Mouse (Mus musculus): ENCODE results near the gene Cldn15.

- TF ChIP-seq CTCF (conservative IDR thresholded peaks at IDR 0.05; ENCODE audit: low read length) (no peak), POU5F1 (IDR thresholded peaks at IDR 0.05; ENCODE audit: borderline replicate concordance, low read length) (no peak), NANOG (IDR thresholded peaks at IDR 0.05; ENCODE audit: borderline replicate concordance, low read length) (no peak)
Measured at GRCm38 (mm10) chr5:136960053-136960452, 6.4 kb upstream of the Cldn15 start.
